Mouse (Mus musculus) forebrain, embryonic 12.5 days (tissue): ENCODE measurements around the gene Pou3f1. TPM values are rescaled to one million over a fixed set of nuclear protein-coding genes. Genes with fewer than 3 reads are reported as not detected.

Source experiments
- ATAC-seq: fragments of 200-750 bp; cut with Nextera tagmentation; 2 replicates; pipeline ENCODE4 v1.8.0; 2017; ENCODE audit warnings: moderate TSS enrichment; ENCODE audit not compliant: low FRiP score
- H3K27ac ChIP-seq: fragments of 300-500 bp; sonication (generic); 2 replicates; pipeline ENCODE4 v1.5.1; 2016; ENCODE audit warnings: mild to moderate bottlenecking
- H3K27me3 ChIP-seq: fragments of 300-500 bp; sonication (generic); 2 replicates; pipeline ENCODE4 v1.6.1; 2016; ENCODE audit warnings: mild to moderate bottlenecking
- H3K36me3 ChIP-seq: fragments of 300-500 bp; sonication (generic); replicated peaks from 2 replicates; pipeline ENCODE4 v1.6.1; 2016; ENCODE audit warnings: mild to moderate bottlenecking
- H3K4me1 ChIP-seq: fragments of 300-500 bp; sonication (generic); 2 replicates; pipeline ENCODE4 v1.6.1; 2016
- H3K4me2 ChIP-seq: fragments of 300-500 bp; sonication (generic); 2 replicates; pipeline ENCODE4 v1.6.1; 2016; ENCODE audit warnings: mild to moderate bottlenecking, moderate library complexity
- H3K4me3 ChIP-seq: fragments of 300-500 bp; sonication (generic); replicated peaks from 2 replicates; pipeline ENCODE4 v1.5.1; 2016; ENCODE audit warnings: mild to moderate bottlenecking
- H3K9ac ChIP-seq: fragments of 300-500 bp; sonication (generic); 2 replicates; pipeline ENCODE4 v1.6.1; 2016; ENCODE audit warnings: mild to moderate bottlenecking
- H3K9me3 ChIP-seq: fragments of 300-500 bp; sonication (generic); 2 replicates; pipeline ENCODE4 v1.6.1; 2016
- WGBS: fragments of 180-500 bp; shearing (Covaris S2); methylation state at CpG from one replicate; pipeline ENCODE4 v1.1.7; 2016; 5-methylcytosine and 5-hydroxymethylcytosine counted together
- polyA plus RNA-seq: library from polyadenylated mRNA; unstranded; fragments of >200 nt; fragmentation: Nextera tagmentation; extraction: Ambion mirVana; gene quantifications from 2 replicates; pipeline ENCODE4 v1.2.1, GENCODE M21; 2016

Pou3f1 gene
- polyA plus RNA-seq, 1 experiment from 2014 or later = 16.0 TPM

GRCm38 (mm10) chr4:124626836-124627235 is 29.8 kb upstream of the Pou3f1 start:
- Histone ChIP-seq H3K9ac (no peak overlapping the region), H3K4me3 (no peak overlapping the region), H3K36me3 (no peaks in the 10 kb centered on the region), H3K27ac (no peak overlapping the region), H3K9me3 (no peaks in the 10 kb centered on the region), H3K4me2 (no peak overlapping the region), H3K4me1 (peaks cover 18% of the 10 kb centered on the region), H3K27me3 (peaks cover 10% of the 10 kb centered on the region; the same call in 1 of the 2 replicates)
- 56% methylated on average over 1 of the region's 1 CpGs for WGBS
- ATAC-seq = no peak

- H3K27ac ChIP-seq = no peak overlapping the region
- no peak overlapping the region for H3K9ac ChIP-seq
- no peaks in the 10 kb centered on the region for H3K36me3 ChIP-seq
- no peak overlapping the region for H3K4me3 ChIP-seq
- peaks cover 9% of the 10 kb centered on the region; the same call in 1 of the 2 replicates for H3K4me1 ChIP-seq
- no peak for ATAC-seq
- H3K4me2 ChIP-seq = no peak overlapping the region
- peaks cover 20% of the 10 kb centered on the region for H3K27me3 ChIP-seq
- WGBS = 69% methylated on average over 4 of the region's 4 CpGs
- H3K9me3 ChIP-seq = no peaks in the 10 kb centered on the region
These were observed 25.2 kb upstream of the Pou3f1 start for GRCm38 (mm10) chr4:124631456-124631855.

- H3K4me1 ChIP-seq = peaks cover 4% of the 10 kb centered on the region; the same call in 1 of the 2 replicates
- no peak overlapping the region for H3K27ac ChIP-seq
- H3K9ac ChIP-seq = no peak overlapping the region
- no peak overlapping the region for H3K4me3 ChIP-seq
- H3K4me2 ChIP-seq = no peak overlapping the region
- ATAC-seq = no peak
- WGBS = 71% methylated on average over 10 of the region's 10 CpGs
- H3K36me3 ChIP-seq = no peaks in the 10 kb centered on the region
- peaks cover 23% of the 10 kb centered on the region for H3K27me3 ChIP-seq
- H3K9me3 ChIP-seq = no peaks in the 10 kb centered on the region
These were observed 23.8 kb upstream of the Pou3f1 start for GRCm38 (mm10) chr4:124632856-124633255.

GRCm38 (mm10) chr4:124633281-124633680 is 23.3 kb upstream of the Pou3f1 start:
- H3K27me3 ChIP-seq = peaks cover 27% of the 10 kb centered on the region
- H3K9ac ChIP-seq = no peak overlapping the region
- no peaks in the 10 kb centered on the region for H3K36me3 ChIP-seq
- no peak for ATAC-seq
- H3K4me1 ChIP-seq = peaks cover 4% of the 10 kb centered on the region; the same call in 1 of the 2 replicates
- no peaks in the 10 kb centered on the region for H3K9me3 ChIP-seq
- H3K4me2 ChIP-seq = no peak overlapping the region
- WGBS = 11% methylated on average over 9 of the region's 9 CpGs
- no peak overlapping the region for H3K4me3 ChIP-seq
- no peak overlapping the region for H3K27ac ChIP-seq

GRCm38 (mm10) chr4:124639715-124640114 is 16.9 kb upstream of the Pou3f1 start:
- 33% methylated on average over 12 of the region's 12 CpGs for WGBS
- H3K27ac ChIP-seq = no peak overlapping the region
- H3K27me3 ChIP-seq = peaks cover 41% of the 10 kb centered on the region
- no peak overlapping the region for H3K4me3 ChIP-seq
- no peak overlapping the region for H3K9ac ChIP-seq
- peaks cover 8% of the 10 kb centered on the region for H3K4me1 ChIP-seq
- no peak for ATAC-seq
- no peaks in the 10 kb centered on the region for H3K36me3 ChIP-seq
- H3K9me3 ChIP-seq = no peaks in the 10 kb centered on the region
- 0 out of 2 replicates have a peak overlapping the region, but pooled peaks have one; percentile 1 for H3K4me2 ChIP-seq

GRCm38 (mm10) chr4:124643859-124644258 is 12.7 kb upstream of the Pou3f1 start:
- Histone ChIP-seq H3K27me3 (peaks cover 44% of the 10 kb centered on the region), H3K4me3 (no peak overlapping the region), H3K36me3 (no peaks in the 10 kb centered on the region), H3K9ac (no peak overlapping the region), H3K27ac (no peak overlapping the region), H3K4me1 (peaks cover 24% of the 10 kb centered on the region), H3K9me3 (no peaks in the 10 kb centered on the region), H3K4me2 (no peak overlapping the region)
- 97% methylated on average over 9 of the region's 9 CpGs for WGBS
- no peak for ATAC-seq

GRCm38 (mm10) chr4:124644974-124645433 is 11.6 kb upstream of the Pou3f1 start:
- Histone ChIP-seq H3K9ac (no peak overlapping the region), H3K36me3 (no peaks in the 10 kb centered on the region), H3K27me3 (peaks cover 43% of the 10 kb centered on the region), H3K4me3 (no peak overlapping the region), H3K9me3 (no peaks in the 10 kb centered on the region), H3K4me1 (peaks cover 20% of the 10 kb centered on the region), H3K27ac (no peak overlapping the region), H3K4me2 (no peak overlapping the region)
- WGBS = 14% methylated on average over 3 of the region's 3 CpGs
- no peak for ATAC-seq

- H3K27me3 ChIP-seq = peaks cover 53% of the 10 kb centered on the region
- 24% methylated on average over 8 of the region's 8 CpGs for WGBS
- H3K4me3 ChIP-seq = no peak overlapping the region
- H3K4me2 ChIP-seq = no peak overlapping the region
- no peak overlapping the region for H3K27ac ChIP-seq
- no peak for ATAC-seq
- H3K4me1 ChIP-seq = peaks cover 23% of the 10 kb centered on the region
- H3K9ac ChIP-seq = no peak overlapping the region
- H3K36me3 ChIP-seq = no peaks in the 10 kb centered on the region
- H3K9me3 ChIP-seq = no peaks in the 10 kb centered on the region
These were observed 10.0 kb upstream of the Pou3f1 start for GRCm38 (mm10) chr4:124646591-124646990.

- no peak overlapping the region for H3K9ac ChIP-seq
- H3K27ac ChIP-seq = no peak overlapping the region
- H3K4me1 ChIP-seq = peaks cover 36% of the 10 kb centered on the region
- H3K27me3 ChIP-seq = peaks cover 64% of the 10 kb centered on the region
- H3K4me3 ChIP-seq = no peak overlapping the region
- no peak for ATAC-seq
- WGBS = 35% methylated on average over 5 of the region's 5 CpGs
- H3K9me3 ChIP-seq = no peaks in the 10 kb centered on the region
- H3K4me2 ChIP-seq = no peak overlapping the region
- H3K36me3 ChIP-seq = no peaks in the 10 kb centered on the region
These were observed 8.7 kb upstream of the Pou3f1 start for GRCm38 (mm10) chr4:124647909-124648308.

GRCm38 (mm10) chr4:124652886-124653285 is 3.7 kb upstream of the Pou3f1 start:
- no peak overlapping the region for H3K4me3 ChIP-seq
- no peak for ATAC-seq
- WGBS = 4% methylated on average over 9 of the region's 9 CpGs
- peak overlapping the region; percentile 29 for H3K4me2 ChIP-seq
- no peak overlapping the region for H3K27ac ChIP-seq
- H3K9ac ChIP-seq = no peak overlapping the region
- peaks cover 92% of the 10 kb centered on the region for H3K27me3 ChIP-seq
- H3K4me1 ChIP-seq = peaks cover 46% of the 10 kb centered on the region
- H3K9me3 ChIP-seq = no peaks in the 10 kb centered on the region
- no peaks in the 10 kb centered on the region for H3K36me3 ChIP-seq

- peak overlapping the region; percentile 68 for H3K9ac ChIP-seq
- H3K9me3 ChIP-seq = no peaks in the 10 kb centered on the region
- peaks cover 92% of the 10 kb centered on the region for H3K27me3 ChIP-seq
- H3K4me1 ChIP-seq = peaks cover 63% of the 10 kb centered on the region
- peak overlapping the region; percentile 89 for H3K4me2 ChIP-seq
- WGBS = under 1% methylated on average over 60 of the region's 92 CpGs
- ATAC-seq = peak; percentile 93
- H3K27ac ChIP-seq = peak overlapping the region; percentile 27; the same call in 1 of the 2 replicates
- no peaks in the 10 kb centered on the region for H3K36me3 ChIP-seq
- peak overlapping the region; percentile 66 for H3K4me3 ChIP-seq
These were observed 445 bp downstream of the Pou3f1 start for GRCm38 (mm10) chr4:124656854-124657650.

- H3K4me1 ChIP-seq = peaks cover 58% of the 10 kb centered on the region
- peak overlapping the region; percentile 68 for H3K9ac ChIP-seq
- peak overlapping the region; percentile 53; the same call in 1 of the 2 replicates for H3K27ac ChIP-seq
- peak overlapping the region; percentile 66 for H3K4me3 ChIP-seq
- under 1% methylated on average over 41 of the region's 61 CpGs for WGBS
- H3K9me3 ChIP-seq = no peaks in the 10 kb centered on the region
- H3K4me2 ChIP-seq = peak overlapping the region; percentile 89
- peak; percentile 10 for ATAC-seq
- peaks cover 92% of the 10 kb centered on the region for H3K27me3 ChIP-seq
- H3K36me3 ChIP-seq = no peaks in the 10 kb centered on the region
These were observed 1.2 kb downstream of the Pou3f1 start for GRCm38 (mm10) chr4:124657781-124658180.
